Mouse (Mus musculus): ENCODE measurements around the gene Spaca7.

DNA sequence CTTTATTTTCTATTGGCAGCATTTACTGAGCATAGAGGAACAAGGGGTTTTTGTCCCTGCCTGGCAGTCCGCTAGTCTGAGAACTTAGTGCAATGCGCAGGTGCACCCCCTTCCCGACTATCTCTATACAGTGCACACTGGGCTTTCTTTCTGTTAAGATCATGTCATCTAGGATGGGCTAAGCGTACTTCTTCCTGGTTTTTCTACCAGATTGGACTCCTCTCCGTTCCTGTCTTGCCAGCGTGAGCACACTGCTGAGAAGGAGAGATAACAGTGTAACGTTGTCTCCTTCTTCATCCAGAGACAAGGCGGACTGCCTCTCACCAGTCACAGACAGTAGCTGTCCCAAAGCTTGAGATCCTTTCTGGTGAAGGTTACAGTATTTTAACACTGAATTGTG lies 71.5 kb downstream of the Spaca7 start:
- TF ChIP-seq CTCF (IDR thresholded peaks at IDR 0.05; ENCODE audit: insufficient read depth, low read depth, low read length) (no peak), POLR2A (IDR thresholded peaks at IDR 0.05; ENCODE audit: insufficient read depth, low read depth, low read length) (no peak)

All from olfactory bulb, adult 2 months (tissue).